Mouse (Mus musculus): ENCODE measurements around the gene Nme7. TPM values are rescaled to one million over a fixed set of nuclear protein-coding genes. Genes with fewer than 3 reads are reported as not detected.
A peak's percentile ranks its signal among the peaks of the same experiment; 100 is the strongest.

Nme7 gene
- polyA plus RNA-seq (2015; fragmentation: Nextera tagmentation; extraction: Ambion mirVana), result 8.5 and 9.4 TPM in 2 replicates

- no peak within 1 kb of the TSS for H3K4me3 ChIP-seq (ENCODE audit: low read depth, low read length)
- no peaks in the 10 kb centered on the region for H3K27me3 ChIP-seq (ENCODE audit: control insufficient read depth, insufficient read depth, low read depth, low read length)
- no peak within 1 kb of the TSS for H3K9ac ChIP-seq (ENCODE audit: low read depth, low read length)
- no peak within 1 kb of the TSS for H3K27ac ChIP-seq (ENCODE audit: low read length)
- peaks cover 7% of the 10 kb centered on the region for H3K4me1 ChIP-seq (ENCODE audit: control insufficient read depth, low read depth, low read length)
- 85% methylated on average over 5 of the region's 5 CpGs for WGBS (ENCODE audit: insufficient replicate concordance)
- H3K9me3 ChIP-seq (replicated peaks; ENCODE audit: control insufficient read depth, low read length), result no peaks in the 10 kb centered on the region
- H3K4me2 ChIP-seq (ENCODE audit: low read depth, low read length), result no peak within 1 kb of the TSS
- no peak for ATAC-seq (ENCODE audit: low read depth)
- H3K36me3 ChIP-seq (ENCODE audit: control insufficient read depth, insufficient read depth), result peaks cover 16% of the 10 kb centered on the region
Observed at GRCm38 (mm10) chr1:164303821-164304220, at the start of gene Nme7. Gene Nme7, plus strand, starts transcription at chr1:164304121.

GRCm38 (mm10) chr1:164254836-164255235 lies 49.1 kb upstream of the Nme7 start:
- peak; percentile 14; the same call in 1 of the 2 replicates for ATAC-seq (ENCODE audit: low read depth)
- WGBS (ENCODE audit: insufficient replicate concordance), result 35% methylated on average over 3 of the region's 3 CpGs

GRCm38 (mm10) chr1:164260171-164261028 lies 43.5 kb upstream of the Nme7 start:
- WGBS (ENCODE audit: insufficient replicate concordance), result 66% methylated on average over 16 of the region's 16 CpGs
- Histone ChIP-seq H3K4me3 (ENCODE audit: low read depth, low read length) (no peak overlapping the region), H3K27me3 (ENCODE audit: control insufficient read depth, insufficient read depth, low read depth, low read length) (no peaks in the 10 kb centered on the region), H3K27ac (ENCODE audit: low read length) (no peak overlapping the region), H3K4me2 (ENCODE audit: low read depth, low read length) (peak overlapping the region; percentile 13; the same call in 1 of the 2 replicates), H3K9me3 (replicated peaks; ENCODE audit: control insufficient read depth, low read length) (no peaks in the 10 kb centered on the region), H3K36me3 (ENCODE audit: control insufficient read depth, insufficient read depth) (peaks cover 29% of the 10 kb centered on the region), H3K4me1 (ENCODE audit: control insufficient read depth, low read depth, low read length) (no peaks in the 10 kb centered on the region), H3K9ac (ENCODE audit: low read depth, low read length) (no peak overlapping the region)
- peak; percentile 57 for ATAC-seq (ENCODE audit: low read depth)

More at GRCm38 (mm10) chr1:164254836-164255235, 49.1 kb upstream of the Nme7 start:
- no peak overlapping the region for H3K9ac ChIP-seq (ENCODE audit: low read depth, low read length)
- no peaks in the 10 kb centered on the region for H3K27me3 ChIP-seq (ENCODE audit: control insufficient read depth, insufficient read depth, low read depth, low read length)
- peaks cover 7% of the 10 kb centered on the region for H3K36me3 ChIP-seq (ENCODE audit: control insufficient read depth, insufficient read depth)
- no peak overlapping the region for H3K4me3 ChIP-seq (ENCODE audit: low read depth, low read length)
- H3K4me2 ChIP-seq (ENCODE audit: low read depth, low read length), result no peak overlapping the region
- H3K9me3 ChIP-seq (replicated peaks; ENCODE audit: control insufficient read depth, low read length), result no peaks in the 10 kb centered on the region
- H3K27ac ChIP-seq (ENCODE audit: low read length), result no peak overlapping the region
- H3K4me1 ChIP-seq (ENCODE audit: control insufficient read depth, low read depth, low read length), result peaks cover 23% of the 10 kb centered on the region

GRCm38 (mm10) chr1:164261553-164261952 lies 42.4 kb upstream of the Nme7 start:
- 77% methylated on average over 7 of the region's 7 CpGs for WGBS (ENCODE audit: insufficient replicate concordance)
- Histone ChIP-seq H3K4me2 (ENCODE audit: low read depth, low read length) (no peak overlapping the region), H3K4me3 (ENCODE audit: low read depth, low read length) (no peak overlapping the region), H3K27me3 (ENCODE audit: control insufficient read depth, insufficient read depth, low read depth, low read length) (no peaks in the 10 kb centered on the region), H3K4me1 (ENCODE audit: control insufficient read depth, low read depth, low read length) (no peaks in the 10 kb centered on the region), H3K9me3 (replicated peaks; ENCODE audit: control insufficient read depth, low read length) (no peaks in the 10 kb centered on the region), H3K27ac (ENCODE audit: low read length) (no peak overlapping the region), H3K36me3 (ENCODE audit: control insufficient read depth, insufficient read depth) (peaks cover 29% of the 10 kb centered on the region), H3K9ac (ENCODE audit: low read depth, low read length) (no peak overlapping the region)
- no peak for ATAC-seq (ENCODE audit: low read depth)

- WGBS (ENCODE audit: insufficient replicate concordance), result 76% methylated on average over 7 of the region's 7 CpGs
- no peak overlapping the region for H3K27ac ChIP-seq (ENCODE audit: low read length)
- no peaks in the 10 kb centered on the region for H3K27me3 ChIP-seq (ENCODE audit: control insufficient read depth, insufficient read depth, low read depth, low read length)
- ATAC-seq (ENCODE audit: low read depth), result no peak
- no peak overlapping the region for H3K4me3 ChIP-seq (ENCODE audit: low read depth, low read length)
- no peak overlapping the region for H3K4me2 ChIP-seq (ENCODE audit: low read depth, low read length)
- H3K9me3 ChIP-seq (replicated peaks; ENCODE audit: control insufficient read depth, low read length), result no peaks in the 10 kb centered on the region
- no peaks in the 10 kb centered on the region; the same call in 1 of the 2 replicates for H3K4me1 ChIP-seq (ENCODE audit: control insufficient read depth, low read depth, low read length)
- no peak overlapping the region for H3K9ac ChIP-seq (ENCODE audit: low read depth, low read length)
- H3K36me3 ChIP-seq (ENCODE audit: control insufficient read depth, insufficient read depth), result no peaks in the 10 kb centered on the region
Observed at GRCm38 (mm10) chr1:164270941-164271340, 33.0 kb upstream of the Nme7 start.

- Histone ChIP-seq H3K27me3 (ENCODE audit: control insufficient read depth, insufficient read depth, low read depth, low read length) (no peaks in the 10 kb centered on the region), H3K4me2 (ENCODE audit: low read depth, low read length) (no peak overlapping the region), H3K9ac (ENCODE audit: low read depth, low read length) (no peak overlapping the region), H3K4me3 (ENCODE audit: low read depth, low read length) (no peak overlapping the region), H3K27ac (ENCODE audit: low read length) (no peak overlapping the region), H3K36me3 (ENCODE audit: control insufficient read depth, insufficient read depth) (no peaks in the 10 kb centered on the region), H3K4me1 (ENCODE audit: control insufficient read depth, low read depth, low read length) (no peaks in the 10 kb centered on the region; the same call in 1 of the 2 replicates), H3K9me3 (replicated peaks; ENCODE audit: control insufficient read depth, low read length) (no peaks in the 10 kb centered on the region)
- ATAC-seq (ENCODE audit: low read depth), result no peak
- 70% methylated on average over 6 of the region's 6 CpGs for WGBS (ENCODE audit: insufficient replicate concordance)
Observed at GRCm38 (mm10) chr1:164273659-164274058, 30.3 kb upstream of the Nme7 start.

GRCm38 (mm10) chr1:164275455-164275954 lies 28.4 kb upstream of the Nme7 start, which contains the start of gene Ccdc181:
Gene Ccdc181, plus strand, starts transcription at chr1:164275585.
- Histone ChIP-seq H3K27ac (ENCODE audit: low read length) (peak within 1 kb of the TSS; percentile 41; the same call in 1 of the 2 replicates), H3K9ac (ENCODE audit: low read depth, low read length) (peak within 1 kb of the TSS; percentile 72), H3K27me3 (ENCODE audit: control insufficient read depth, insufficient read depth, low read depth, low read length) (no peaks in the 10 kb centered on the region), H3K4me2 (ENCODE audit: low read depth, low read length) (peak within 1 kb of the TSS; percentile 92), H3K4me3 (ENCODE audit: low read depth, low read length) (peak within 1 kb of the TSS; percentile 74), H3K4me1 (ENCODE audit: control insufficient read depth, low read depth, low read length) (no peaks in the 10 kb centered on the region; the same call in 1 of the 2 replicates), H3K9me3 (replicated peaks; ENCODE audit: control insufficient read depth, low read length) (no peaks in the 10 kb centered on the region), H3K36me3 (ENCODE audit: control insufficient read depth, insufficient read depth) (no peaks in the 10 kb centered on the region)
- peak; percentile 100 for ATAC-seq (ENCODE audit: low read depth)
- WGBS (ENCODE audit: insufficient replicate concordance), result under 1% methylated on average over 31 of the region's 31 CpGs

GRCm38 (mm10) chr1:164276552-164276951 lies 27.4 kb upstream of the Nme7 start:
- 81% methylated on average over 3 of the region's 3 CpGs for WGBS (ENCODE audit: insufficient replicate concordance)
- Histone ChIP-seq H3K36me3 (ENCODE audit: control insufficient read depth, insufficient read depth) (no peaks in the 10 kb centered on the region), H3K27ac (ENCODE audit: low read length) (no peak overlapping the region), H3K27me3 (ENCODE audit: control insufficient read depth, insufficient read depth, low read depth, low read length) (no peaks in the 10 kb centered on the region), H3K9me3 (replicated peaks; ENCODE audit: control insufficient read depth, low read length) (no peaks in the 10 kb centered on the region), H3K4me3 (ENCODE audit: low read depth, low read length) (no peak overlapping the region), H3K4me2 (ENCODE audit: low read depth, low read length) (no peak overlapping the region), H3K4me1 (ENCODE audit: control insufficient read depth, low read depth, low read length) (no peaks in the 10 kb centered on the region; the same call in 1 of the 2 replicates), H3K9ac (ENCODE audit: low read depth, low read length) (no peak overlapping the region)
- no peak for ATAC-seq (ENCODE audit: low read depth)

- H3K9ac ChIP-seq (ENCODE audit: low read depth, low read length), result no peak overlapping the region
- H3K4me3 ChIP-seq (ENCODE audit: low read depth, low read length), result no peak overlapping the region
- H3K27me3 ChIP-seq (ENCODE audit: control insufficient read depth, insufficient read depth, low read depth, low read length), result no peaks in the 10 kb centered on the region
- ATAC-seq (ENCODE audit: low read depth), result no peak
- WGBS (ENCODE audit: insufficient replicate concordance), result 63% methylated on average over 4 of the region's 4 CpGs
- H3K4me1 ChIP-seq (ENCODE audit: control insufficient read depth, low read depth, low read length), result no peaks in the 10 kb centered on the region; the same call in 1 of the 2 replicates
- no peak overlapping the region for H3K4me2 ChIP-seq (ENCODE audit: low read depth, low read length)
- no peaks in the 10 kb centered on the region for H3K9me3 ChIP-seq (replicated peaks; ENCODE audit: control insufficient read depth, low read length)
- no peaks in the 10 kb centered on the region for H3K36me3 ChIP-seq (ENCODE audit: control insufficient read depth, insufficient read depth)
- no peak overlapping the region for H3K27ac ChIP-seq (ENCODE audit: low read length)
Observed at GRCm38 (mm10) chr1:164279332-164279731, 24.6 kb upstream of the Nme7 start.

Data from liver, embryonic 16.5 days (tissue).